Comparison of ENCODE assay signal across 28 mouse cellular contexts in genomic region chr14:20782860-20783259, GRCm38 (mm10). TPM values are rescaled to one million over a fixed set of nuclear protein-coding genes. Genes with fewer than 3 reads are reported as not detected.
A peak's percentile ranks its signal among the peaks of the same experiment; 100 is the strongest.
DNase-seq lines count a peak whose midpoint lies in the region; ATAC-seq and TF ChIP-seq lines count a peak whose summit lies in the region.
"Had no signal": no experiment of that assay in that cellular context is flagged by ENCODE, and none has a peak within 500 bp of the region (broad histone marks: within the 10 kb centered on the region; RNA-seq: fewer than 3 reads in every experiment).

No protein-coding gene starts in this region.

- H3K27me3 ChIP-seq in stomach, postnatal 0 days (ENCODE audit: control insufficient read depth, insufficient read depth, low read length): no peaks in the 10 kb centered on the region
- H3K27me3 ChIP-seq: embryonic facial prominence, embryonic 15.5 days; forebrain, embryonic 12.5 days; hindbrain, embryonic 13.5 days; liver, embryonic 12.5 days; neural tube, embryonic 12.5 days; Patski had no signal

- intact Hi-C loops in gastrocnemius, adult 2 months (cut with DNase I): no loop called here

- no peak for TF ChIP-seq EP300 in stomach, postnatal 0 days (optimal IDR thresholded peaks at IDR 0.05)

- H3K4me2 ChIP-seq in stomach, postnatal 0 days (replicated peaks; ENCODE audit: low read depth): no peak overlapping the region
- H3K4me2 ChIP-seq: embryonic facial prominence, embryonic 15.5 days; forebrain, embryonic 12.5 days; hindbrain, embryonic 13.5 days; liver, embryonic 12.5 days; midbrain, embryonic 11.5 days; neural tube, embryonic 12.5 days had no signal

- no peaks in the 10 kb centered on the region for H3K9me3 ChIP-seq in stomach, postnatal 0 days (ENCODE audit: control insufficient read depth, low read length)
- H3K9me3 ChIP-seq: embryonic facial prominence, embryonic 10.5 days; embryonic facial prominence, embryonic 15.5 days; forebrain, embryonic 12.5 days; hindbrain, embryonic 13.5 days; liver, embryonic 12.5 days; neural tube, embryonic 12.5 days had no signal

- H3K4me3 ChIP-seq in gastrocnemius, adult 2 months: no peak overlapping the region
- no peak overlapping the region for H3K4me3 ChIP-seq in layer of hippocampus, adult 2 months
- H3K4me3 ChIP-seq in bone marrow, adult 2 months (replicated peaks; ENCODE audit: control insufficient read depth, low read depth, low read length): no peak overlapping the region
- no peak overlapping the region for H3K4me3 ChIP-seq in stomach, postnatal 0 days (ENCODE audit: low read depth, low read length)
- H3K4me3 ChIP-seq: embryonic facial prominence, embryonic 10.5 days; embryonic facial prominence, embryonic 15.5 days; forebrain, embryonic 12.5 days; heart, adult 2 months; hindbrain, embryonic 13.5 days; liver, embryonic 12.5 days; neural tube, embryonic 12.5 days had no signal

- peaks cover 15% of the 10 kb centered on the region for H3K4me1 ChIP-seq in bone marrow, adult 2 months (ENCODE audit: control insufficient read depth, insufficient read depth, low read length)
- H3K4me1 ChIP-seq in stomach, postnatal 0 days (replicated peaks; ENCODE audit: control insufficient read depth, insufficient read depth): peaks cover 9% of the 10 kb centered on the region; the same call in 1 of the 2 replicates

- DNase-seq in gastrocnemius, adult 2 months: no peak
- DNase-seq in gastrocnemius, adult 18-20 months (ENCODE audit: low spot score): no peak
- DNase-seq in layer of hippocampus, adult 2 months (ENCODE audit: low spot score in 2 of 2): no peak
- DNase-seq in layer of hippocampus, postnatal 25 days (ENCODE audit: extremely low spot score in 1 of 2, low spot score in 1 of 2): no peak
- DNase-seq in stomach, postnatal 0 days (ENCODE audit: low spot score): no peak
- DNase-seq in frontal cortex, postnatal 10 days (ENCODE audit: low spot score in 2 of 2): no peak
- DNase-seq: adrenal gland, postnatal 10 days; cerebellum, adult 18-20 months; cerebellum, postnatal 14 days; gastrocnemius, postnatal 36 days; heart, adult 2 months; kidney, adult 9 months; kidney, postnatal 14 days; left cerebral cortex, postnatal 4 days; liver, postnatal 0 days; lung, postnatal 14 days had no signal

- peak overlapping the region; percentile 71 for H3K27ac ChIP-seq in gastrocnemius, adult 2 months
- peak overlapping the region; percentile 70 for H3K27ac ChIP-seq in layer of hippocampus, adult 2 months
- peak overlapping the region; percentile 2; the same call in 1 of the 2 replicates for H3K27ac ChIP-seq in bone marrow, adult 2 months (ENCODE audit: control insufficient read depth, insufficient read depth, low read depth, low read length, poor library complexity)
- 0 out of 2 replicates have a peak overlapping the region, but pooled peaks have one; percentile 4 for H3K27ac ChIP-seq in stomach, postnatal 0 days (replicated peaks)
- H3K27ac ChIP-seq: embryonic facial prominence, embryonic 10.5 days; embryonic facial prominence, embryonic 15.5 days; forebrain, embryonic 12.5 days; heart, adult 2 months; hindbrain, embryonic 13.5 days; liver, embryonic 12.5 days; neural tube, embryonic 12.5 days had no signal

- H3K36me3 ChIP-seq in stomach, postnatal 0 days (ENCODE audit: control insufficient read depth, insufficient read depth, low read length): peaks cover 18% of the 10 kb centered on the region; the same call in 1 of the 2 replicates

- no peak for TF ChIP-seq POLR2A in bone marrow, adult 2 months (IDR thresholded peaks at IDR 0.05; ENCODE audit: borderline replicate concordance, control insufficient read depth, low read depth, low read length)

- no peak for ATAC-seq in stomach, postnatal 0 days (ENCODE audit: low FRiP score, low TSS enrichment)
- ATAC-seq: intestine, embryonic 16.5 days; liver, embryonic 12.5 days; liver, postnatal 0 days; midbrain, embryonic 16.5 days; Patski had no signal

- 58% methylated on average over 7 of the region's 7 CpGs for WGBS in bone marrow, adult 2 months
- 77% methylated on average over 7 of the region's 7 CpGs for WGBS in stomach, postnatal 0 days

- TF ChIP-seq CTCF in gastrocnemius, adult 2 months (IDR thresholded peaks at IDR 0.05): no peak
- TF ChIP-seq CTCF in layer of hippocampus, adult 2 months (conservative IDR thresholded peaks at IDR 0.05): no peak
- no peak for TF ChIP-seq CTCF in bone marrow, adult 2 months (IDR thresholded peaks at IDR 0.05; ENCODE audit: control insufficient read depth, insufficient read depth, low read length)
- TF ChIP-seq CTCF in stomach, postnatal 0 days (IDR thresholded peaks at IDR 0.05; ENCODE audit: low read depth): no peak

- no peak overlapping the region for H3K9ac ChIP-seq in stomach, postnatal 0 days (ENCODE audit: low read length)
- H3K9ac ChIP-seq: embryonic facial prominence, embryonic 15.5 days; forebrain, embryonic 12.5 days; hindbrain, embryonic 13.5 days; liver, embryonic 12.5 days; liver, postnatal 0 days; neural tube, embryonic 12.5 days had no signal

RNA-seq across cellular contexts. Expression of gene Camk2g, which starts 11.0 kb away (rescaled TPM):
- total RNA-seq in gastrocnemius, adult 2 months (2021): 100 to 1,000 TPM; 162 to 163 TPM
- total RNA-seq in gastrocnemius, adult 18-20 months (2021): 100 to 1,000 TPM; 168 to 192 TPM
- total RNA-seq in layer of hippocampus, adult 2 months (2021): 100 to 1,000 TPM; 216 to 229 TPM
- total RNA-seq in layer of hippocampus, postnatal 25 days (2021): 100 to 1,000 TPM; 205 to 212 TPM
- 4.8 and 13.8 TPM in 2 replicates for polyA plus RNA-seq in bone marrow, adult 2 months (2011; ENCODE audit: insufficient read depth, insufficient read length, low replicate concordance, missing spikeins)
- polyA plus RNA-seq in stomach, postnatal 0 days (2015; fragmentation: Nextera tagmentation; extraction: Ambion mirVana): 35.0 and 38.6 TPM in 2 replicates

RNA-seq across cellular contexts. Expression of gene Ndst2, which starts 48.5 kb away (rescaled TPM):
- 1 to 10 TPM; 6.2 to 7.1 TPM for total RNA-seq in gastrocnemius, adult 2 months (2021)
- 1 to 10 TPM; 5.4 to 7.2 TPM for total RNA-seq in gastrocnemius, adult 18-20 months (2021)
- total RNA-seq in layer of hippocampus, adult 2 months (2021): 10 to 100 TPM; 20.4 to 20.9 TPM
- 10 to 100 TPM; 15.3 to 19.3 TPM for total RNA-seq in layer of hippocampus, postnatal 25 days (2021)
- polyA plus RNA-seq in bone marrow, adult 2 months (2011; ENCODE audit: insufficient read depth, insufficient read length, low replicate concordance, missing spikeins): 21.1 and 50.0 TPM in 2 replicates
- 9.6 and 12.0 TPM in 2 replicates for polyA plus RNA-seq in stomach, postnatal 0 days (2015; fragmentation: Nextera tagmentation; extraction: Ambion mirVana)

RNA-seq across cellular contexts. Expression of gene Plau, which starts 53.6 kb away (rescaled TPM):
- 10 to 100 TPM; 17.2 to 28.5 TPM for total RNA-seq in gastrocnemius, adult 2 months (2021)
- 10 to 100 TPM; 13.6 to 29.2 TPM for total RNA-seq in gastrocnemius, adult 18-20 months (2021)
- total RNA-seq in layer of hippocampus, adult 2 months (2021): 1 to 10 TPM; 3.2 to 4.2 TPM
- total RNA-seq in layer of hippocampus, postnatal 25 days (2021): 1 to 10 TPM; 3.5 to 4.0 TPM
- polyA plus RNA-seq in bone marrow, adult 2 months (2011; ENCODE audit: insufficient read depth, insufficient read length, low replicate concordance, missing spikeins): 1.8 and 6.9 TPM in 2 replicates
- 2.1 and 3.1 TPM in 2 replicates for polyA plus RNA-seq in stomach, postnatal 0 days (2015; fragmentation: Nextera tagmentation; extraction: Ambion mirVana)
- total RNA-seq: MEL had no signal

Comparison
In these comparisons a context has a peak if more than half of its experiments do, and no peak if none do; other contexts are left out.
1. H3K27ac ChIP-seq: peak in every context shown above with its lines; median percentile 71 in gastrocnemius, adult 2 months; 70 in layer of hippocampus, adult 2 months; 4 in stomach, postnatal 0 days; 2 in bone marrow, adult 2 months.